Mouse (Mus musculus) liver, adult (tissue): Measurements from ENCODE around the gene Grid1.

Experiments
- GATA4 ChIP-seq: IDR thresholded peaks from 2 replicates; pipeline ENCODE4 v1.6.1; 2014; ENCODE audit warnings: mild to moderate bottlenecking, low read length; ENCODE audit not compliant: insufficient replicate concordance

Gene Grid1

DNA sequence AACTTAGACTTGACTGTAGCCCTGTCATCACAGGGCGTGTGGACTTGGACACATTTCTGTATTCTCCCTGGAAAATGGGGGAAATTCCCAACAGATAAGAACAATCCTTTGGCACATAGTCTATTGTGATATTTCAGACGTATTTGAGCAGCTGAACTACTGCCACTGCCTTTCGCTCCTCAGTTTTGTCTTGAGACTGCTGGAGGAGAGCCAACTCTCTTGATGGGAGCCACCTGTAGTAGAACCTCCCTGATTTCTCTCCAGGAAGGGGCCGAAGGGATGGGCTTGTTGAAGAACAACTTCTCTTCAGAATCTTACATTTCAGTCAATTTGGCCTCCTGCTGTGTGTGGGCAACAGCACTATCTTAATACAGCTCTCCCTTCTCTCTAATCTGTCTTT lies 276.2 kb downstream of the Grid1 start:
- no peak for TF ChIP-seq GATA4

DNA sequence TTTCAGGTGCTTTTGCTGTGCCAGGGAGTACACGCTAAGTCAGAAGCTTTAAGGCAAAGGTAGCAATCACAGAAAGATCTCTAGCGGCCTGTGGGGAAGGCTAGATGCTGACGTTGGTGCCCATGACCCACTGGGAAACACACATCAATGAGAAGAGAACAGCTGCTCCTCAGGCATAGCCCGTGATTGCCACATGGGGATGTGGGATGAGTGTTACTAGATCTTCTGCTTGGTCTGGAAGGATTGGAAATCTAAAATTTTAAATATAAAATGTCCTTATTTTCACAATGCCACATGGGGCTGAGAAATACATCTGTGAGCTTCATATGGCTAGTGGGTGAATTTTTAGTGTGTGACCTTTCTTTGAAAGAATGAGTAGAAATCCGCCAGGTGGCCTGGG lies 277.3 kb downstream of the Grid1 start:
- no peak for TF ChIP-seq GATA4

GRCm38 (mm10) chr14:35103639-35104210 lies 283.8 kb downstream of the Grid1 start:
- TF ChIP-seq GATA4: no peak

DNA sequence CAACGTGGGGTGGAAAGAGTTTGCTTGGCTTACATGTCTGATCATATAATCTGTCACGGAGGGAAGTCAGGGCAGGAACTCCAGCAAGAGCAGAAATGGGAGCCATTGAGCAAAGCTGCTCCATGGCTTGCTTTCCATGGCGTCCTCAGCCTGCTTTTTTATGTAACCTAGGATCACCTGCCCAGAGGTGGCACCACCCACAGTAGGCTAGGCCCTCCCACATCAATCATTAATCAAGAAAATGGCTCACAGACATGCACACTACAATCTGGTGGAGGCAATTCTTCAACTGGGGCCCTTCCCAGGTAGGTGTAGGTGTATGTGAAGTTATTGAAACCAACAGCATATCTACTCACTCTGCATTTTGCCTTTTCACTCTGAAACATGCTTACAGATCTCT lies 287.7 kb downstream of the Grid1 start:
- no peak for TF ChIP-seq GATA4

DNA sequence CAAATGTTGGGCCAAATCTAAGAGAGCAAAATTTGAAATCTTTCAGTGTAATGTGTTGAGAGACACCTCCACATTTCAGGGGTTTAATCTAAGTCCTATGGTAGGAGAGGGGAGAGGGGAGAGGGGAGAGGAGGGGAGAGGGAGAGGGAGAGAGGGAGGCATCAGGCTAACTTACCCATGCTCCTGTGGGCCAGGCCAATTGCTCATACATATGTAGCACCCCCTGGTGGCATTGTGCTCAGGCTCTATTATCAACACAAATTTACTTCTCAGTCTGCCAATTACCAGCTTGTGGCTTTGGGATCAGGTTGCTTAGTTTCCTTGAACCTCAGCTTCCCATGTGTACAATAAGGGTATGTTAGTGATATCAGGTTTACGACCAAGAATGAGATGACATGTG lies 291.0 kb downstream of the Grid1 start:
- no peak for TF ChIP-seq GATA4

DNA sequence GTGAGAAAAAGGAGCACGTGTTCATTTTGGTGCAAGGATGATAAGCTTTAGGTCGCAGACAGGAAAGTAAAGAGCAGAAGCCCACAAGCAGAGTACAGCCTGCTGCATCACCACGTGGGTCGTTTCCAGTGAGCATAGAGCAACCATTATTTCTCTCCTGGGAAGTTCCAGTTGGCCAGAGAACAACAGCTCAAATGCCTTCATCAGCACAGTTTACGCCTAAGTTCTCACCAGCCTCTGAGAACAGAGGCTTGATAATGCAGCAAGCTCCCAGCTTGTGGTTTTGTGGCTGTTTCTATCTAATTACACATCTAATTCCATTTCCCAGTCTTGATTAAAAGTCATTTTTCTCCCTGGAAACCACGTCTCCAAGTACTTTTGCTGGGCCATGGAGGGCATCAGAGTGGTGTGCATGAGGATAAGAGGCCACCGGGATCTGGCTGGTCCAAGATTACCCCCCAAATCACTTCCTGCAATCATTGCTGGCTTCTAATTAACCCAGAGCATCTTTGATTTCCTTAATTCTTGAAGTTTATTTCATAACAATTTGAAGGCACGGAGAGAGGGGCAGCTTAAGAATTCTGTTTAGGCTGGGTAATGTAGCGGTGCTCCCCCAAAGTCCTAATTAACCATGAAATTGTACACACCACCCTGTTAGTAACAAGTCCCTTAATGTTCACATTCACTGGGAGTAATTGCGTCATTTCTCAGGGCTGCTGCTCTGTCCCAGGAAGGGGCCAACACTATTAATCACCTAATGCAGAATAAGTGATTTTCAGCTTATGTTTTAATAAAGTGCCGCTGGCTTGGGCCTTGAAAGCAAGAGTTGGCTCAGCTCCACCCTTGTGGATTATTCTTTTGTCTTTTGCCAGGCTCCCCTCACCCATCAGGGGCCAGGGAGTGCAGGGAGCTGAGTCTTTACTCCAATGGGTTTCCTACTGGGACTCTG lies 292.7 kb downstream of the Grid1 start:
- TF ChIP-seq GATA4: no peak

DNA sequence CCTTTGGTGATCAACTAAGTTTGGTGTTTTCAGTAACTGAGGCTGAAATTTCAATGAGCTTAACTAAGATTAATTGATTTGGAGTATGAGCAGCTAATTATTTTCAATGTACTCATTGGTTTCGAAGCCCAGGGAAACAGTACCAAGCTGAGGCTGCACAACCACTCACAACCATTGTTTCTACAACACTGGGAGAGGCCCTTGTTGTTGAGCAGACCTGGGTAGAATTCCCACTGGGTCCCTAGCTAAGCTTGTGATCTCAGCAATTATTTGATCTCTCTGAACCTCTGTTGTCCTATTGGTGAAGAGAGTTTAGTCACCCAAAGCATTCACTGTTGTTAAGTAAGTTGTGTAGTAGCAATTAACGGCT lies 293.4 kb downstream of the Grid1 start:
- TF ChIP-seq GATA4: no peak

DNA sequence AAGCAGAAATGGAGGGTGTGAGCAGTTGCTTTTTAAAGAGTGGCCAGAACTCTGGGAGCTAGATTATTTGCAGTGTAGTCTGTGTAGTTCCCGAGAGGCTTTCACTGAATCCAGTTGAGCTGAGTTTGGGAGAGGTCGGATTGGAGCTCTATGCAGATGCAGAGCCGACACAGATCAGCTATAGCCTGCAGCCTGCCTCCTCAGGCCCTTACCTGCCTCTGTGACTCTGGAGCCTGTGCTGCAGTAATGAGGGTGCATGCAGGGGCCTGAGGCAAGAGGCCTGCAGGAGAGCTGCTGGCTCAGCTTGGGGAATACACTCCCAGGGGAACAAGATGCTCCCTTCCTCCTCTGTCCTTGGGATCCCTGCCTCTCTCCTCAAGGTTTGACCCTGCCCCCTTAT lies 296.0 kb downstream of the Grid1 start:
- no peak for TF ChIP-seq GATA4

GRCm38 (mm10) chr14:35120089-35120488 lies 300.2 kb downstream of the Grid1 start:
- no peak for TF ChIP-seq GATA4

DNA sequence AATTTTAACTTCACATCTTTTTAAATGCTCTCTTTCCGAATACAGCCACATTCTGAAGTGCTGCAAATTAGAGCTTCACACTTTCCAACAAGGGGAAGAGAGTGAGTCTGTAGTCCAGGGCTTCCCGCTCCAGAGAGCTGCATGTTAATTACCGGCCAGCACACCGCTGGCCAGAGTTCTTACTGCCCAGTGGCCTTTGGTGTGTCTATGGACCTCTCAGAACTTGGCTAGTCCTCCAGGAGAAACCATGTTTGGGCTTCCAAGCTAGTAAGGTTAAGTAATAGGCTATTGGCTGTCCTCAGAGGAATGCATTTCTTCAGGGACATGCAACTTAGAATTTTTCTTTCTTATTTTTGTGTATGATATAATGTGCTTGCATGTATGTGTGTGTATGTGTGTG lies 301.0 kb downstream of the Grid1 start:
- no peak for TF ChIP-seq GATA4

DNA sequence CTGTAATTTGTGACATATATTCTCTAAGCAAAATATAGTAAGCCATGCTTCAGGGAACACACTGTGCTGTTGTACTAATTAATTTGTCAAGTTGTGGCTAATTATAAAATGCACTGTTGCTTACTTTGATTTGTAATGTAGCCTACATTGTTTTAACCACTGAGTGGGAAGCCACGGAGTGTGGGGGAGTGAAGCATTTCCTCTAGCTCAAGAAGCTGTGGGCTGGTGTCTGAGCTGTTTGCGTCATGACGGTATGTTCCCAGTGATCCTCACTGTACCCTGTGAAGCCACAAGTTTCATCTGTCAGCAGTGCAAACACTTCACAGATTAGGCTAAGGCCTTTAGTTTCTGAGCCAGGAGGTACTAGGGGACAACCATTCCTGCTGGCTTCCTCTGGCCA lies 302.2 kb downstream of the Grid1 start:
- no peak for TF ChIP-seq GATA4

DNA sequence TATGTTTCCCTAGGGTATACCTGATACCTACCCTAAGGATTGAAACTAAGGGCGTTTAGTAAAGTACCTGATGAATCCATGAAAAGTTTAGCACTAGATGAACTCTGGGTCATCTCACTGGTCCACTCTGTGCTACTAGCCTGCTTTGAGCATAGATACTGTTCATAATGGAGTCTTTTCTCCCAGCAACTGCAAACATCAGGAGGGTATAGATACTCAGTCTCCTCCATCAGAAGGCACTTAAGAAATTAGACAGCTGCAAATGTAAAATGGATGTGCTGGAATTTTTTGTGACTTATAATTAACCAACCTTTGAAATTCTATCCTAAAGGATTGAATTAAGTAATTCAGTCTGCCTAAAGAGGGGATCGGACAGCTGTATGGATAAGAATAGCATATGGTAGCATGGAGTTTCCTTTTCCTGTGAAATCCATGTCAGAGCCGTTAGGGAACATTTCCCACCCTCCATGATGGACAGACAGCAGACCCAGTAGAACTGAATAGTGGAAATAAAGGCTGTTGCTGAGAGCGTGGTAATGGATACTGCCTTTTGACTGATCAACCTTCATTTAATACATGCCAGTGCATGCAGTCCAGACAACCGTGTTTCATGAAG lies 303.5 kb downstream of the Grid1 start:
- TF ChIP-seq GATA4: no peak

DNA sequence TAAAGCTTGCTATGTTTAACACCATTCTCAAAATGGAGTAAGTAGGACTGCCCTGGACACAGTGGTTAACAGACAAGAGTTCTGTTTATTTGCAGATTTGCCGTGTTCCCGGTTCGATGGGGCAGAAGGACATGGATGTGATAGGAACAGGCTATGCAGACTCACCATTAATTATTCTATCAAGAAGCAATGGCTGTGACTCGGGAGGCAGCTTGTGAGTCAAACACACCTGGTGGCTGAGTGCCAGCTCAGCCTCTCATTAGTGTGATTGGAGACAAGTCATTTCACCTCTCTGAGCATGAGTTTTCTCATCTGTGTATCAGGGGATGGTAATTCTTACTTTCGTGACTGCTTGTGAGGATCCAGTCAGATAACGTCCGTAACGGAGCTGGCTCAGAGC lies 307.7 kb downstream of the Grid1 start:
- TF ChIP-seq GATA4: no peak

GRCm38 (mm10) chr14:35135056-35135455 lies 315.1 kb downstream of the Grid1 start:
- TF ChIP-seq GATA4: no peak

GRCm38 (mm10) chr14:35138069-35138468 lies 318.2 kb downstream of the Grid1 start:
- TF ChIP-seq GATA4: no peak

DNA sequence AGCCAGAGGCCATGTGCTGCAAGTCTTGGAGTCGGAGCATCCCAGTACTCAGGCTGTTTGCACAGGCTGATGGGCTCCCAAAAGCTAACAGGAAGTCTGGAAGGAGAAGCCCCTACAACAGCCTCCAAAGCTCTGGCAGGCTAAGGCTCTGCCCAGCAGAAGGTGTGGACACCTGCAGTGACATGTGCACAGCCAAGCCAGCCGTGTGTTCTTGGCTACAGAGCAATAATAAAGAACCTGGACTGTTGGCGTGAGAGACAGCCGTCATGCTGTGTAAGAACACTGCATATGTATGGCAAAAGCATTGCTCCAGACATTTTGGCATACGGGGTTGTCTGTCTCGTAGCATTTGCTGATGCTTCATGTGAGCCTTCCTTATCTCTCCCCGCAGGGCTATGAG lies 319.9 kb downstream of the Grid1 start:
- no peak for TF ChIP-seq GATA4
